Mouse (Mus musculus): ENCODE data around the gene Prdm5.

Gene Prdm5

GRCm38 (mm10) chr6:65935566-65936281 is 156.9 kb downstream of the Prdm5 start:
- DNase-seq = peak; percentile 22

GRCm38 (mm10) chr6:65950492-65950891 is 171.7 kb downstream of the Prdm5 start:
- peak; percentile 61 for DNase-seq

GRCm38 (mm10) chr6:65952309-65952708 is 173.5 kb downstream of the Prdm5 start, which contains the start of gene 4930544G11Rik:
Gene 4930544G11Rik, plus strand, starts transcription at chr6:65952609.
- DNase-seq = no peak

GRCm38 (mm10) chr6:65969386-65970111 is 190.8 kb downstream of the Prdm5 start:
- DNase-seq = no peak

- no peak for DNase-seq
Measured at GRCm38 (mm10) chr6:65970410-65970809, 191.6 kb downstream of the Prdm5 start.

All from heart, adult 11 months (tissue).